Mouse (Mus musculus): ENCODE measurements at regions not wholly inside any gene's neighbourhood (a gene's known extent, or its start where the extent isn't known, plus 50 kb on each side); places are given as distances from the start of the nearest gene placed in this dataset.

DNA sequence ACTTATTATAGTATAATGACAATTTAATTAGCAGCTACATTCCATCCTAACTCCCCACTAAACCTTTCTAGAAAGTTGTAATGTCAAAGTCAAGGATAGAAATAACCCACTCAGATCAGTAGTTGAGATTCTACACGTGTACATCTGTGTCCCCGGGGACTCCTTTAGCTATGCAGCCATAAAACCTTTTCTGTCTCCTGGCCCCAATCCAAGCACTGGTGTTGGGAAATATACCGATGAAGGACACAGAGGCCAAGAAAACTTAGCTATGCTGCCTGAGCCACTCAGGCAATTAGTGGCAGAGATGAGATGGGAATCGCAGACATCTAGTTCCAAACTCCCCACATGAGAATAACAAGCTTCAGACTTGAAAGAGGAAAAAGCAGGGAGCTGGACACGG lies 190.1 kb downstream of the Ackr3 start:
- TF ChIP-seq HCFC1 (IDR thresholded peaks at IDR 0.05; ENCODE audit: borderline replicate concordance, insufficient read depth, low read length) (no peak), ZNF384 (IDR thresholded peaks at IDR 0.05; ENCODE audit: low read depth, low read length) (no peak), CHD2 (IDR thresholded peaks at IDR 0.05; ENCODE audit: low read depth, low read length) (no peak)
